Mouse (Mus musculus) cortical plate, adult 2 months (tissue): ENCODE data around the gene Auts2.

Experiments
- CTCF ChIP-seq: fragments of 200-500 bp; IDR thresholded peaks from 2 replicates; pipeline ENCODE4 v1.5.1; 2011; ENCODE audit warnings: mild to moderate bottlenecking, control low read depth, low read length; ENCODE audit not compliant: insufficient read depth; ENCODE audit errors: extremely low read depth
- POLR2A ChIP-seq: fragments of 200-500 bp; IDR thresholded peaks from 2 replicates; pipeline ENCODE4 v1.6.1; 2011; ENCODE audit warnings: mild to moderate bottlenecking, low read length, control low read depth; ENCODE audit not compliant: insufficient read depth; ENCODE audit errors: extremely low read depth

DNA sequence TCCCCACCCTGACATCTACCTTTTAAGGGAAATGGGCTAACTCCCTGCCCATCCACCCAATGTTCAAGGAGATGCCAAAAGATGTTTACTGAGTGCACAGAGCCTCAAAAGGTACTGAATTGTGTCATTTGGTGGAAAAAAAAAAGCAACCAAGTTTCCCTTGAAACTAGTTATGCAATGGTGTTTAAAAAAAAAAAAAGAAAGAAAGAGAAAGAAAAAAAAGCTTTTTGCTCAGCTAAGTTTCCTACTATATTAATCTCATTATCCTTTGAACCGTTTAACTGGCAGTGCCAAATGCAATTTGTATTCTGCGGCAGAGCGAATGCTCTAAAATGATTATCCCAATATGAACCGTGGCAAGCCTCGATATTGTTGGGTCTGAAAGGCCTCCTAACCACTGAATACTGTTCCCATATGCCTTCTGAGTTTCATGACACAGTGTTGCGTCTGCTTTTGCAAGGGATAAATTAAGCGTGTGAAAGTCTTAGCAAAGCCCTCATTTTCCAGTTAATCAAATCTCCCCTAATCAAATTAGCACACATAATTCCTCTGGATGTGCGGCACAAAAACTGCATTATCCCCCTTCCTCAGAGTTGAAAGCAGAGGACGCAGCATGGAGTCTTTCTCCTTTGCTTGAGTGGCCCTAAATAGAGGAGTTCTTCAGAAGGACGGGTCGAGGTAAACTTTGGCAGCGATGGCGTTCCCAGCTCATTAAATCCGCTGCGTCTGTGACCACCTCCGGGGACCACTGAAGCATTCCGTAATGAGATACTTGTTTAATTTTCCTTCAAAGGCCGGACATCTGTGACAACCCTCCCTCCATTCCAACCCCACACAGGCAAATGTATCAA lies 897.6 kb downstream of the Auts2 start:
- TF ChIP-seq POLR2A = no peak
- no peak for TF ChIP-seq CTCF
